Mouse (Mus musculus) MEL (cell line): Measurements from ENCODE around the gene Fam57a. TPM values are rescaled to one million over a fixed set of nuclear protein-coding genes. Genes with fewer than 3 reads are reported as not detected.

Source experiments
- DNase-seq: peaks from one replicate; pipeline ENCODE4 v3.0.0; 2011; ENCODE audit warnings: low read depth, low spot score
- H3K27ac ChIP-seq: 2 replicates; pipeline ENCODE4 v1.5.1; 2012; ENCODE audit warnings: low read depth, mild to moderate bottlenecking, control low read depth, low read length, moderate library complexity; ENCODE audit not compliant: control insufficient read depth
- H3K27me3 ChIP-seq, 2 experiments: fragments of 150-350 bp in 1 of 2; sonication (generic) in 1 of 2; 2 replicates each; pipeline ENCODE4 v1.6.1; 2012; ENCODE audit warnings: low read length in 2 of 2, mild to moderate bottlenecking in 2 of 2, improper control_type of control experiment in 1 of 2, moderate library complexity in 1 of 2; ENCODE audit not compliant: insufficient read depth in 2 of 2, control insufficient read depth in 1 of 2
- H3K36me3 ChIP-seq, 2 experiments: 2 replicates each; pipeline ENCODE4 v1.6.1; 2012 to 2014; ENCODE audit warnings: low read length in 2 of 2, improper control_type of control experiment in 1 of 2, inconsistent platforms in 1 of 2, mild to moderate bottlenecking in 1 of 2; ENCODE audit not compliant: insufficient read depth in 2 of 2, control insufficient read depth in 1 of 2
- H3K4me1 ChIP-seq, 2 experiments: fragments of 150-350 bp in 1 of 2; sonication (generic) in 1 of 2; 2 replicates each; pipeline ENCODE4 v1.6.1; 2012; ENCODE audit warnings: low read length in 2 of 2, improper control_type of control experiment in 1 of 2, mild to moderate bottlenecking in 1 of 2; ENCODE audit not compliant: insufficient read depth in 2 of 2, control insufficient read depth in 1 of 2
- H3K4me3 ChIP-seq, 2 experiments: fragments of 150-350 bp in 1 of 2; sonication (generic) in 1 of 2; 2 replicates each; pipeline ENCODE4 v1.5.1; 2012; ENCODE audit warnings: low read depth in 2 of 2, low read length in 2 of 2, mild to moderate bottlenecking in 2 of 2, moderate library complexity in 2 of 2, control low read depth in 1 of 2, improper control_type of control experiment in 1 of 2; ENCODE audit not compliant: control insufficient read depth in 1 of 2, insufficient read depth in 1 of 2
- H3K79me2 ChIP-seq: 2 replicates; pipeline ENCODE4 v1.6.1; 2012; ENCODE audit warnings: mild to moderate bottlenecking, low read length, moderate library complexity; ENCODE audit not compliant: control insufficient read depth, poor library complexity, insufficient read depth
- H3K9ac ChIP-seq: 2 replicates; pipeline ENCODE4 v1.6.1; 2012; ENCODE audit warnings: low read depth, mild to moderate bottlenecking, control low read depth, low read length, moderate library complexity; ENCODE audit not compliant: control insufficient read depth, poor library complexity, severe bottlenecking
- H3K9me3 ChIP-seq: fragments of 150-350 bp; sonication (generic); replicated peaks from 2 replicates; pipeline ENCODE4 v1.6.1; 2012; ENCODE audit warnings: mild to moderate bottlenecking, low read length, improper control_type of control experiment, moderate library complexity; ENCODE audit not compliant: insufficient read depth
- BHLHE40 ChIP-seq: IDR thresholded peaks from 2 replicates; pipeline ENCODE4 v1.6.1; 2012; ENCODE audit warnings: low read depth, mild to moderate bottlenecking, inconsistent platforms, low read length, improper control_type of control experiment, borderline replicate concordance
- CHD1 ChIP-seq: IDR thresholded peaks from 2 replicates; pipeline ENCODE4 v1.6.1; 2012; ENCODE audit warnings: low read depth, mild to moderate bottlenecking, inconsistent platforms, low read length, improper control_type of control experiment
- CHD2 ChIP-seq: IDR thresholded peaks from 2 replicates; pipeline ENCODE4 v1.6.1; 2011; ENCODE audit warnings: low read length, improper control_type of control experiment
- CTCF ChIP-seq, 3 experiments: IDR thresholded peaks in 2 of 3; conservative IDR thresholded peaks in 1 of 3; 2 replicates each; pipeline ENCODE4 v1.5.1; 2011 to 2012; ENCODE audit warnings: low read length in 3 of 3, low read depth in 2 of 3, mild to moderate bottlenecking in 2 of 3, improper control_type of control experiment in 1 of 3, inconsistent platforms in 1 of 3, mixed read lengths in 1 of 3, moderate library complexity in 1 of 3; ENCODE audit not compliant: control insufficient read depth in 1 of 3, insufficient read depth in 1 of 3, poor library complexity in 1 of 3, severe bottlenecking in 1 of 3
- ELF1 ChIP-seq: IDR thresholded peaks from 2 replicates; pipeline ENCODE4 v1.6.1; 2014; ENCODE audit warnings: low read depth, mild to moderate bottlenecking, inconsistent platforms, low read length, improper control_type of control experiment, moderate library complexity
- EP300 ChIP-seq, 2 experiments: IDR thresholded peaks; 2 replicates each; pipeline ENCODE4 v1.6.1; 2011; ENCODE audit warnings: improper control_type of control experiment in 2 of 2, low read length in 2 of 2, low read depth in 1 of 2, mild to moderate bottlenecking in 1 of 2
- HCFC1 ChIP-seq: IDR thresholded peaks from 2 replicates; pipeline ENCODE4 v1.6.1; 2012; ENCODE audit warnings: low read depth, mild to moderate bottlenecking, inconsistent platforms, low read length, improper control_type of control experiment, moderate library complexity
- MAFK ChIP-seq: IDR thresholded peaks from 2 replicates; pipeline ENCODE4 v1.6.1; 2011; ENCODE audit warnings: low read depth, mild to moderate bottlenecking, low read length, improper control_type of control experiment, borderline replicate concordance
- MAZ ChIP-seq: IDR thresholded peaks from 2 replicates; pipeline ENCODE4 v1.6.1; 2012; ENCODE audit warnings: low read depth, mild to moderate bottlenecking, inconsistent platforms, low read length, improper control_type of control experiment
- MEF2A ChIP-seq: IDR thresholded peaks from 2 replicates; pipeline ENCODE4 v1.6.1; 2014; ENCODE audit warnings: low read depth, mild to moderate bottlenecking, inconsistent platforms, low read length, improper control_type of control experiment; ENCODE audit not compliant: poor library complexity, insufficient replicate concordance, severe bottlenecking; ENCODE audit errors: extremely low read depth
- MXI1 ChIP-seq: IDR thresholded peaks from 2 replicates; pipeline ENCODE4 v1.6.1; 2011; ENCODE audit warnings: mild to moderate bottlenecking, low read depth, low read length, improper control_type of control experiment
- MYB ChIP-seq: IDR thresholded peaks from 2 replicates; pipeline ENCODE4 v1.6.1; 2011; ENCODE audit warnings: mild to moderate bottlenecking, low read depth, low read length, improper control_type of control experiment
- MYC ChIP-seq: IDR thresholded peaks from 2 replicates; pipeline ENCODE4 v1.6.1; 2011; ENCODE audit warnings: low read depth, mild to moderate bottlenecking, low read length, improper control_type of control experiment, moderate library complexity
- RCOR1 ChIP-seq: IDR thresholded peaks from 2 replicates; pipeline ENCODE4 v1.6.1; 2012; ENCODE audit warnings: low read depth, mild to moderate bottlenecking, inconsistent platforms, low read length, improper control_type of control experiment
- SIN3A ChIP-seq: IDR thresholded peaks from 2 replicates; pipeline ENCODE4 v1.6.1; 2012; ENCODE audit warnings: low read length, improper control_type of control experiment, inconsistent platforms
- SMC3 ChIP-seq: IDR thresholded peaks from 2 replicates; pipeline ENCODE4 v1.6.1; 2011; ENCODE audit warnings: low read depth, low read length, improper control_type of control experiment
- TBP ChIP-seq: IDR thresholded peaks from 2 replicates; pipeline ENCODE4 v1.8.0; 2011; ENCODE audit warnings: low read depth, low read length, improper control_type of control experiment
- TCF12 ChIP-seq: IDR thresholded peaks from 2 replicates; pipeline ENCODE4 v1.6.1; 2014; ENCODE audit warnings: low read depth, mild to moderate bottlenecking, inconsistent platforms, low read length, improper control_type of control experiment, moderate library complexity
- polyA plus RNA-seq, 2 experiments: library from polyadenylated mRNA; stranded (reverse) in 1 of 2; unstranded in 1 of 2; fragments of >175 nt in 1 of 2; fragments of >200 nt in 1 of 2; gene quantifications; 2 replicates each; pipeline versions ENCODE4 v1.2.1 to v1.2.4; 2012; ENCODE audit warnings: low replicate concordance in 2 of 2, low read depth in 1 of 2; ENCODE audit not compliant: insufficient read length in 2 of 2, insufficient read depth in 1 of 2, missing spikeins in 1 of 2
- total RNA-seq: library from RNA; depleted of rRNA; stranded (reverse); fragments of 300-350 nt; gene quantifications from 2 replicates; pipeline ENCODE4 v1.2.3, GENCODE M21; 2012

Gene Fam57a
- total and polyA plus RNA-seq, 3 experiments, result 8.5 to 8.8 TPM; not detected in 1

DNA sequence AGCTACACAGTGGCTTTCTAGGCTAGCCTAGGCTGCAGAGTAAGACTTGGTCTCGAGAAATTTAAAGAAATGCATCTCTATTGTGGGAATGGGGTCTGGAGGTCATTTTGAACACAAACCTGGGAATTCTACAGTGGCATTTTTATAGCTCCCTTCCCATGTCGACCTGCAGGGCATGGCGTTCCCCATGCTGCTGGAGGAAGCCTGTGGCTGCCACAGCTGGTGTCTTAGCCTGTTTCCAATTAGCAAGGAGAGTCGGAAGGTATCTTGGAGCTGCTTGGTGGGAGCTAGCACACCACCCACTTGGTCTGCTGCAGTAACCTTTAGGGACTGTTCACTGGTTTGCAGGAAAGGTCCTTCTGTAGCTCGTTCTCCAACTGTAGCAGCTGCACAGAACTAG, 76.7 kb downstream of the Fam57a start:
- Histone ChIP-seq H3K9ac (no peak overlapping the region), H3K9me3 (no peaks in the 10 kb centered on the region), H3K36me3 (no peaks in the 10 kb centered on the region; a peak in 1 of 4 replicates), H3K27ac (no peak overlapping the region), H3K27me3 (no peaks in the 10 kb centered on the region), H3K79me2 (no peaks in the 10 kb centered on the region), H3K4me3 (no peak overlapping the region), H3K4me1 (no peaks in the 10 kb centered on the region)
- no peak for TF ChIP-seq ELF1
- no peak for TF ChIP-seq MAFK
- TF ChIP-seq BHLHE40, result no peak
- TF ChIP-seq RCOR1, result no peak
- no peak for TF ChIP-seq CTCF (IDR thresholded peaks at IDR 0.05 in 2 of 3, conservative IDR thresholded peaks at IDR 0.05 in 1 of 3; ENCODE audit: control insufficient read depth in 1 of 3, insufficient read depth in 1 of 3, low read depth in 2 of 3, low read length in 3 of 3, poor library complexity in 1 of 3, severe bottlenecking in 1 of 3)
- TF ChIP-seq MAZ, result no peak
- no peak for TF ChIP-seq HCFC1
- TF ChIP-seq MYB, result no peak
- TF ChIP-seq TCF12, result no peak
- no peak for TF ChIP-seq TBP
- TF ChIP-seq MXI1, result no peak
- no peak for DNase-seq

- no peak overlapping the region for H3K9ac ChIP-seq
- H3K4me3 ChIP-seq, result no peak overlapping the region
- H3K36me3 ChIP-seq, result peaks cover 0 to 3% of the 10 kb centered on the region in 2 experiments; a peak in 2 of 4 replicates
- no peaks in the 10 kb centered on the region for H3K27me3 ChIP-seq
- H3K79me2 ChIP-seq, result no peaks in the 10 kb centered on the region
- no peaks in the 10 kb centered on the region for H3K9me3 ChIP-seq
- H3K4me1 ChIP-seq, result peaks cover 0 to 3% of the 10 kb centered on the region in 2 experiments; a peak in 1 of 4 replicates
- DNase-seq, result no peak
- TF ChIP-seq HCFC1 (no peak), ELF1 (no peak), CHD2 (no peak)
- H3K27ac ChIP-seq, result no peak overlapping the region
Observed at GRCm38 (mm10) chr11:76257386-76257785, 77.9 kb downstream of the Fam57a start.

- H3K27ac ChIP-seq, result no peak overlapping the region
- H3K27me3 ChIP-seq, result no peaks in the 10 kb centered on the region
- H3K9ac ChIP-seq, result no peak overlapping the region
- no peaks in the 10 kb centered on the region for H3K79me2 ChIP-seq
- H3K36me3 ChIP-seq, result peaks cover 0 to 3% of the 10 kb centered on the region in 2 experiments; a peak in 2 of 4 replicates
- TF ChIP-seq MYC, result no peak
- no peak for TF ChIP-seq TCF12
- no peak for TF ChIP-seq EP300 (IDR thresholded peaks at IDR 0.05; ENCODE audit: low read depth in 1 of 2, low read length in 2 of 2)
- TF ChIP-seq SIN3A, result no peak
- no peak for TF ChIP-seq CHD1
- TF ChIP-seq MEF2A, result no peak
- TF ChIP-seq SMC3, result no peak
- no peak for DNase-seq
- H3K9me3 ChIP-seq, result no peaks in the 10 kb centered on the region
- peaks cover 0 to 3% of the 10 kb centered on the region in 2 experiments; a peak in 1 of 4 replicates for H3K4me1 ChIP-seq
- no peak overlapping the region for H3K4me3 ChIP-seq
Observed at GRCm38 (mm10) chr11:76258511-76258910, 79.0 kb downstream of the Fam57a start.
